Mouse (Mus musculus): ENCODE measurements at regions not wholly inside any gene's neighbourhood (a gene's known extent, or its start where the extent isn't known, plus 50 kb on each side); places are given as distances from the start of the nearest gene placed in this dataset.
"Not testable (repeated sequence)": the region's sequence is repeated elsewhere in the genome, so short reads cannot be mapped to it uniquely, and the experiment has no call there.

GRCm38 (mm10) chr7:129689464-129689863, 97.8 kb downstream of the Wdr11 start:
- DNase-seq, result no peak

- DNase-seq, result no peak
Measured at GRCm38 (mm10) chr7:129690868-129691267, 99.2 kb downstream of the Wdr11 start.

GRCm38 (mm10) chr7:129691619-129692071, 100.0 kb downstream of the Wdr11 start:
- DNase-seq, result no peak

GRCm38 (mm10) chr7:129693635-129694034, 102.0 kb downstream of the Wdr11 start:
- no peak for DNase-seq

- DNase-seq, result no peak
Measured at GRCm38 (mm10) chr7:129694168-129694567, 102.5 kb downstream of the Wdr11 start.

- DNase-seq, result no peak
Measured at GRCm38 (mm10) chr7:129699931-129700570, 108.4 kb downstream of the Wdr11 start.

GRCm38 (mm10) chr7:129727559-129727958, 135.9 kb downstream of the Wdr11 start:
- DNase-seq, result no peak

GRCm38 (mm10) chr7:129729709-129730238, 138.1 kb downstream of the Wdr11 start:
- no peak for DNase-seq

- no peak for DNase-seq
Measured at GRCm38 (mm10) chr7:129730785-129731352, 139.2 kb downstream of the Wdr11 start.

GRCm38 (mm10) chr7:129742657-129743056, 151.0 kb downstream of the Wdr11 start:
- DNase-seq, result no peak

GRCm38 (mm10) chr7:129743955-129744666, 152.4 kb downstream of the Wdr11 start:
- DNase-seq, result no peak

- DNase-seq, result no peak
Measured at GRCm38 (mm10) chr7:129746639-129747038, 155.0 kb downstream of the Wdr11 start.

GRCm38 (mm10) chr7:129750936-129751335, 159.3 kb downstream of the Wdr11 start:
- no peak for DNase-seq

- DNase-seq, result peak; percentile 32
Measured at GRCm38 (mm10) chr7:129754737-129755136, 163.1 kb downstream of the Wdr11 start.

GRCm38 (mm10) chr7:129756138-129756537, 164.5 kb downstream of the Wdr11 start:
- no peak for DNase-seq

GRCm38 (mm10) chr7:129759848-129760247, 168.2 kb downstream of the Wdr11 start:
- no peak for DNase-seq

GRCm38 (mm10) chr7:129760386-129760785, 168.7 kb downstream of the Wdr11 start:
- peak; percentile 45 for DNase-seq

GRCm38 (mm10) chr7:129763754-129764153, 172.1 kb downstream of the Wdr11 start:
- no peak for DNase-seq

- DNase-seq, result no peak
Measured at GRCm38 (mm10) chr7:129764456-129764970, 172.8 kb downstream of the Wdr11 start.

- DNase-seq, result no peak
Measured at GRCm38 (mm10) chr7:129765681-129766080, 174.0 kb downstream of the Wdr11 start.

- no peak for DNase-seq
Measured at GRCm38 (mm10) chr7:129766087-129766834, 174.6 kb downstream of the Wdr11 start.

- DNase-seq, result not testable (repeated sequence)
Measured at GRCm38 (mm10) chr7:129769673-129770072, 178.0 kb downstream of the Wdr11 start.

Measured in adrenal gland, postnatal 14 days (tissue).